Mouse (Mus musculus) thymus, adult 2 months (tissue): Measurements from ENCODE around the gene Atf1.

Source experiments
- CTCF ChIP-seq: fragments of 200-500 bp; IDR thresholded peaks from 2 replicates; pipeline ENCODE4 v1.5.1; 2012; ENCODE audit warnings: mild to moderate bottlenecking, control low read depth, low read length, moderate library complexity, borderline replicate concordance; ENCODE audit not compliant: control insufficient read depth, poor library complexity, insufficient read depth; ENCODE audit errors: extremely low read depth
- POLR2A ChIP-seq: fragments of 200-500 bp; IDR thresholded peaks from 2 replicates; pipeline ENCODE4 v1.6.1; 2012; ENCODE audit warnings: mild to moderate bottlenecking, low read length, control low read depth, moderate library complexity; ENCODE audit not compliant: control insufficient read depth, poor library complexity, insufficient read depth; ENCODE audit errors: extremely low read depth

DNA sequence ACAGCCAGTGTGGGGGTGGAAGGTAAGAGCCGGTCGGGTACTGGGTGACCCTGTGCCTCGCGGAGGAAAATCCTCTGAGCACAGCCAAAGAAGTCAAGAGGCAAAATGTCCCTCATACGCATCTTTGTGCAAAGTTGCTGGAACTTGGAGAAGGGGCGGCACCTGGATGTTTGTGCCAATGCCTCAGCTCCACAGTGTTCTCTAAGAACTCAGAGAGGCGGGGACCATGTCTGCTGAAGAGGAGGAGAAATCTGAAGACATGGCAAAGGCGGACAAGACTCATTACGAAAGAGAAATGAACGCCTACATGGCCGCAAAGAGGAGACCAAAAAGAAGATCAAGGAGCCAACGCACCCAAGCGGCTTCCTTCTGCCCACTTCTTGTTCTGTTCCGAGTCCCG lies 73.9 kb downstream of the Atf1 start:
- no peak for TF ChIP-seq POLR2A
- no peak for TF ChIP-seq CTCF
